Mouse (Mus musculus) heart, embryonic 11.5 days (tissue): ENCODE measurements around the gene Ndufaf5. TPM values are rescaled to one million over a fixed set of nuclear protein-coding genes. Genes with fewer than 3 reads are reported as not detected.
"Not testable (repeated sequence)": the region's sequence is repeated elsewhere in the genome, so short reads cannot be mapped to it uniquely, and the experiment has no call there.

Experiments used
- ATAC-seq: fragments of 200-750 bp; cut with Nextera tagmentation; replicated peaks from 2 replicates; pipeline ENCODE4 v1.8.0; 2017; ENCODE audit warnings: moderate library complexity; ENCODE audit not compliant: insufficient number of reproducible peaks, low FRiP score, low TSS enrichment
- H3K27ac ChIP-seq: fragments of 300-500 bp; sonication (generic); 2 replicates; pipeline ENCODE4 v1.5.1; 2014; ENCODE audit warnings: mild to moderate bottlenecking, low read depth, low read length
- H3K27me3 ChIP-seq: fragments of 300-500 bp; sonication (generic); 2 replicates; pipeline ENCODE4 v1.6.1; 2014; ENCODE audit warnings: mild to moderate bottlenecking, low read length, mixed read lengths; ENCODE audit not compliant: control insufficient read depth, insufficient read depth
- H3K36me3 ChIP-seq: fragments of 300-500 bp; sonication (generic); 2 replicates; pipeline ENCODE4 v1.6.1; 2014; ENCODE audit warnings: mild to moderate bottlenecking, low read length, moderate library complexity, mixed read lengths; ENCODE audit not compliant: control insufficient read depth, insufficient read depth
- H3K4me1 ChIP-seq: fragments of 300-500 bp; sonication (generic); 2 replicates; pipeline ENCODE4 v1.6.1; 2014; ENCODE audit warnings: low read length; ENCODE audit not compliant: control insufficient read depth, insufficient read depth
- H3K4me2 ChIP-seq: fragments of 300-500 bp; sonication (generic); 2 replicates; pipeline ENCODE4 v1.6.1; 2014; ENCODE audit warnings: mild to moderate bottlenecking, moderate library complexity
- H3K4me3 ChIP-seq: fragments of 300-500 bp; sonication (generic); 2 replicates; pipeline ENCODE4 v1.5.1; 2014; ENCODE audit warnings: low read depth, low read length
- H3K9ac ChIP-seq: fragments of 300-500 bp; sonication (generic); 2 replicates; pipeline ENCODE4 v1.6.1; 2014; ENCODE audit warnings: mild to moderate bottlenecking, low read depth, low read length, moderate library complexity
- H3K9me3 ChIP-seq: fragments of 300-500 bp; sonication (generic); replicated peaks from 2 replicates; pipeline ENCODE4 v1.6.1; 2016; ENCODE audit warnings: low read length; ENCODE audit not compliant: control insufficient read depth
- WGBS: fragments of 180-500 bp; shearing (Covaris S2); extraction: QIAGEN DNeasy Blood & Tissue Kit; methylation state at CpG from one replicate; pipeline ENCODE4 v1.1.7; 2014; ENCODE audit not compliant: insufficient replicate concordance; 5-methylcytosine and 5-hydroxymethylcytosine counted together
- polyA plus RNA-seq: library from polyadenylated mRNA; unstranded; fragments of >200 nt; fragmentation: Nextera tagmentation; extraction: Ambion mirVana; gene quantifications from 2 replicates; pipeline ENCODE4 v1.2.1, GENCODE M21; 2014

The Ndufaf5 gene
- polyA plus RNA-seq = 36.1 and 37.6 TPM in 2 replicates

GRCm38 (mm10) chr2:140170127-140170802 lies at the start of gene Ndufaf5, which contains the start of gene Esf1:
Ndufaf5 (plus strand) TSS chr2:140170649.
Esf1 (minus strand) TSS chr2:140170564.
- WGBS = under 1% methylated on average over 43 of the region's 43 CpGs
- H3K4me2 ChIP-seq = peak within 1 kb of the TSS; percentile 70
- no peaks in the 10 kb centered on the region for H3K9me3 ChIP-seq
- H3K27ac ChIP-seq = peak within 1 kb of the TSS; percentile 88
- peak within 1 kb of the TSS; percentile 97 for H3K4me3 ChIP-seq
- no peaks in the 10 kb centered on the region for H3K27me3 ChIP-seq
- ATAC-seq = peak; percentile 98
- peaks cover 3% of the 10 kb centered on the region for H3K4me1 ChIP-seq
- H3K36me3 ChIP-seq = peaks cover 3% of the 10 kb centered on the region; the same call in 1 of the 2 replicates
- H3K9ac ChIP-seq = peak within 1 kb of the TSS; percentile 95

- H3K4me2 ChIP-seq = no peak overlapping the region
- no peak overlapping the region for H3K9ac ChIP-seq
- no peak for ATAC-seq
- no peaks in the 10 kb centered on the region for H3K4me1 ChIP-seq
- no peaks in the 10 kb centered on the region for H3K27me3 ChIP-seq
- H3K4me3 ChIP-seq = no peak overlapping the region
- peaks cover 21% of the 10 kb centered on the region for H3K36me3 ChIP-seq
- H3K27ac ChIP-seq = no peak overlapping the region
- H3K9me3 ChIP-seq = no peaks in the 10 kb centered on the region
- WGBS = 84% methylated on average over 2 of the region's 2 CpGs
Observed at GRCm38 (mm10) chr2:140125516-140125915, 44.9 kb upstream of the Ndufaf5 start.

- H3K36me3 ChIP-seq, ATAC-seq: not testable (repeated sequence)
- WGBS = 91% methylated on average over 4 of the region's 4 CpGs
Observed at GRCm38 (mm10) chr2:140151743-140152142, 18.7 kb upstream of the Ndufaf5 start, which contains the start of gene Gm17374. Gm17374 (plus strand) TSS chr2:140152043.

GRCm38 (mm10) chr2:140159186-140159730 lies 11.2 kb upstream of the Ndufaf5 start:
- Histone ChIP-seq H3K4me3 (no peak overlapping the region), H3K27ac (no peak overlapping the region), H3K4me1 (no peaks in the 10 kb centered on the region), H3K4me2 (no peak overlapping the region), H3K36me3 (peaks cover 12% of the 10 kb centered on the region), H3K9ac (no peak overlapping the region), H3K9me3 (no peaks in the 10 kb centered on the region), H3K27me3 (no peaks in the 10 kb centered on the region)
- WGBS = 74% methylated on average over 3 of the region's 3 CpGs
- no peak for ATAC-seq

More at GRCm38 (mm10) chr2:140151743-140152142, 18.7 kb upstream of the Ndufaf5 start, which contains the start of gene Gm17374:
- H3K4me1 ChIP-seq, H3K27me3 ChIP-seq, H3K27ac ChIP-seq, H3K4me3 ChIP-seq, H3K4me2 ChIP-seq, H3K9me3 ChIP-seq, H3K9ac ChIP-seq: not testable (repeated sequence)

GRCm38 (mm10) chr2:140163351-140163854 lies 7.0 kb upstream of the Ndufaf5 start:
- Histone ChIP-seq H3K4me1 (no peaks in the 10 kb centered on the region), H3K4me3 (no peak overlapping the region), H3K9ac (no peak overlapping the region), H3K36me3 (peaks cover 7% of the 10 kb centered on the region; the same call in 1 of the 2 replicates), H3K4me2 (no peak overlapping the region), H3K27ac (no peak overlapping the region), H3K27me3 (no peaks in the 10 kb centered on the region), H3K9me3 (no peaks in the 10 kb centered on the region)
- ATAC-seq = no peak
- WGBS = 92% methylated on average over 5 of the region's 5 CpGs

- Histone ChIP-seq H3K4me3 (no peak overlapping the region), H3K4me1 (peaks cover 3% of the 10 kb centered on the region), H3K36me3 (peaks cover 3% of the 10 kb centered on the region; the same call in 1 of the 2 replicates), H3K9ac (no peak overlapping the region), H3K4me2 (no peak overlapping the region), H3K27ac (no peak overlapping the region), H3K9me3 (no peaks in the 10 kb centered on the region), H3K27me3 (no peaks in the 10 kb centered on the region)
- no peak for ATAC-seq
- 79% methylated on average over 1 of the region's 1 CpGs for WGBS
Observed at GRCm38 (mm10) chr2:140169057-140169456, 1.4 kb upstream of the Ndufaf5 start.

- Histone ChIP-seq H3K27ac (peak overlapping the region; percentile 88), H3K9me3 (no peaks in the 10 kb centered on the region), H3K36me3 (peaks cover 3% of the 10 kb centered on the region; the same call in 1 of the 2 replicates), H3K4me3 (peak overlapping the region; percentile 97), H3K27me3 (no peaks in the 10 kb centered on the region), H3K9ac (peak overlapping the region; percentile 95), H3K4me2 (peak overlapping the region; percentile 70), H3K4me1 (peaks cover 3% of the 10 kb centered on the region)
- ATAC-seq = peak; percentile 84
- WGBS = 6% methylated on average over 28 of the region's 28 CpGs
Observed at GRCm38 (mm10) chr2:140170803-140171553, 529 bp downstream of the Ndufaf5 start.

GRCm38 (mm10) chr2:140185685-140186210 lies 15.3 kb downstream of the Ndufaf5 start:
- WGBS = 92% methylated on average over 3 of the region's 3 CpGs
- H3K9ac ChIP-seq, H3K36me3 ChIP-seq, H3K4me1 ChIP-seq, H3K9me3 ChIP-seq, H3K27ac ChIP-seq, ATAC-seq, H3K4me2 ChIP-seq, H3K4me3 ChIP-seq, H3K27me3 ChIP-seq: not testable (repeated sequence)
